Mouse (Mus musculus): ENCODE data around the gene Srrd.

GRCm38 (mm10) chr5:112381154-112381553, 38.3 kb upstream of the Srrd start:
- TF ChIP-seq CTCF (IDR thresholded peaks at IDR 0.05; ENCODE audit: insufficient read depth, low read length) = no peak
- no peak for TF ChIP-seq POLR2A (IDR thresholded peaks at IDR 0.05; ENCODE audit: borderline replicate concordance, extremely low read depth, low read depth, low read length)
